Mouse (Mus musculus) cerebellum, adult 2 months (tissue): ENCODE measurements around the gene Eef2. TPM values are rescaled to one million over a fixed set of nuclear protein-coding genes. Genes with fewer than 3 reads are reported as not detected.
A peak's percentile ranks its signal among the peaks of the same experiment; 100 is the strongest.

ENCODE experiments used
- DNase-seq, 2 experiments: peaks; one replicate each; pipeline ENCODE4 v3.0.0; 2021
- H3K27ac ChIP-seq: fragments of 200-500 bp; 2 replicates; pipeline ENCODE4 v1.5.1; 2012; ENCODE audit warnings: low read length, control low read depth, inconsistent platforms; ENCODE audit not compliant: insufficient read depth
- H3K27me3 ChIP-seq: fragments of 200-500 bp; 2 replicates; pipeline ENCODE4 v1.6.1; 2012; ENCODE audit warnings: inconsistent platforms, mild to moderate bottlenecking, low read length, moderate library complexity; ENCODE audit not compliant: control insufficient read depth, insufficient read depth
- H3K4me1 ChIP-seq: fragments of 200-500 bp; 2 replicates; pipeline ENCODE4 v1.6.1; 2011; ENCODE audit warnings: low read length; ENCODE audit not compliant: control insufficient read depth, insufficient read depth
- H3K4me3 ChIP-seq: fragments of 200-500 bp; replicated peaks from 2 replicates; pipeline ENCODE3; 2011; ENCODE audit warnings: mild to moderate bottlenecking, low read depth, low read length, control low read depth; ENCODE audit not compliant: insufficient read depth
- CTCF ChIP-seq: fragments of 200-500 bp; IDR thresholded peaks from 2 replicates; pipeline ENCODE4 v1.5.1; 2011; ENCODE audit warnings: low read depth, mild to moderate bottlenecking, control low read depth, low read length, moderate library complexity, borderline replicate concordance; ENCODE audit not compliant: insufficient read depth
- POLR2A ChIP-seq: fragments of 200-500 bp; IDR thresholded peaks from 2 replicates; pipeline ENCODE4 v1.6.1; 2011; ENCODE audit warnings: low read length, control low read depth, borderline replicate concordance; ENCODE audit not compliant: insufficient read depth
- WGBS: fragments of 180-500 bp; shearing (Covaris S2); methylation state at CpG from one replicate; pipeline ENCODE4 v1.1.7; 2018; 5-methylcytosine and 5-hydroxymethylcytosine counted together
- polyA plus RNA-seq: library from polyadenylated mRNA; depleted of rRNA; stranded (reverse); fragments of >200 nt; gene quantifications from 2 replicates; pipeline ENCODE4 v1.2.3, GENCODE M21; 2012

Gene Eef2
- polyA plus RNA-seq, 1 experiment = 1,163 TPM

GRCm38 (mm10) chr10:81138131-81138782 is 38.2 kb upstream of the Eef2 start:
- Histone ChIP-seq H3K27me3 (no peaks in the 10 kb centered on the region), H3K4me1 (peaks cover 26% of the 10 kb centered on the region), H3K27ac (peak overlapping the region; percentile 78), H3K4me3 (peak overlapping the region; percentile 80)
- WGBS = 2% methylated on average over 24 of the region's 24 CpGs
- TF ChIP-seq POLR2A = 0 out of 2 replicates have a peak, but pooled peaks have one; percentile 24
- TF ChIP-seq CTCF = no peak
- peak; percentile 64 to 68 for DNase-seq

GRCm38 (mm10) chr10:81138821-81139528 is 37.5 kb upstream of the Eef2 start:
- 18% methylated on average over 11 of the region's 11 CpGs for WGBS
- H3K27ac ChIP-seq = peak overlapping the region; percentile 27
- no peaks in the 10 kb centered on the region for H3K27me3 ChIP-seq
- peaks cover 33% of the 10 kb centered on the region for H3K4me1 ChIP-seq
- H3K4me3 ChIP-seq = peak overlapping the region; percentile 80
- no peak for TF ChIP-seq CTCF
- TF ChIP-seq POLR2A = no peak
- DNase-seq = no peak

- TF ChIP-seq POLR2A = no peak
- TF ChIP-seq CTCF = no peak
- 29% methylated on average over 4 of the region's 4 CpGs for WGBS
- no peak for DNase-seq
- H3K4me1 ChIP-seq = peaks cover 37% of the 10 kb centered on the region
- H3K4me3 ChIP-seq = peak overlapping the region; percentile 80
- peak overlapping the region; percentile 27 for H3K27ac ChIP-seq
- H3K27me3 ChIP-seq = no peaks in the 10 kb centered on the region
Observed at GRCm38 (mm10) chr10:81139529-81139846, 36.9 kb upstream of the Eef2 start.

- 2% methylated on average over 8 of the region's 8 CpGs for WGBS
Observed at GRCm38 (mm10) chr10:81140005-81140404, 36.4 kb upstream of the Eef2 start.

GRCm38 (mm10) chr10:81140717-81141454 is 35.5 kb upstream of the Eef2 start:
- DNase-seq = no peak

More at GRCm38 (mm10) chr10:81140005-81140404, 36.4 kb upstream of the Eef2 start:
- H3K4me3 ChIP-seq = peak overlapping the region; percentile 80
- TF ChIP-seq CTCF (no peak), POLR2A (no peak)
- peak; percentile 73 to 75 for DNase-seq
- H3K4me1 ChIP-seq = peaks cover 42% of the 10 kb centered on the region
- H3K27me3 ChIP-seq = no peaks in the 10 kb centered on the region
- peak overlapping the region; percentile 63 for H3K27ac ChIP-seq

GRCm38 (mm10) chr10:81141455-81142210 is 34.8 kb upstream of the Eef2 start:
- TF ChIP-seq CTCF (no peak), POLR2A (no peak)
- no peaks in the 10 kb centered on the region for H3K27me3 ChIP-seq
- peaks cover 51% of the 10 kb centered on the region for H3K4me1 ChIP-seq
- WGBS = 29% methylated on average over 7 of the region's 7 CpGs
- no peak for DNase-seq
- H3K4me3 ChIP-seq = peak overlapping the region; percentile 17
- peak overlapping the region; percentile 68 for H3K27ac ChIP-seq

More at GRCm38 (mm10) chr10:81140717-81141454, 35.5 kb upstream of the Eef2 start:
- Histone ChIP-seq H3K27me3 (no peaks in the 10 kb centered on the region), H3K4me3 (peak overlapping the region; percentile 80), H3K4me1 (peaks cover 50% of the 10 kb centered on the region), H3K27ac (peak overlapping the region; percentile 68)
- TF ChIP-seq CTCF = no peak
- TF ChIP-seq POLR2A = no peak
- 13% methylated on average over 10 of the region's 10 CpGs for WGBS

- Histone ChIP-seq H3K4me1 (peaks cover 54% of the 10 kb centered on the region), H3K27ac (peak overlapping the region; percentile 64), H3K4me3 (no peak overlapping the region), H3K27me3 (no peaks in the 10 kb centered on the region)
- peak; percentile 64 to 70 for DNase-seq
- TF ChIP-seq POLR2A (no peak), CTCF (no peak)
- WGBS = 7% methylated on average over 5 of the region's 5 CpGs
Observed at GRCm38 (mm10) chr10:81142551-81142981, 33.9 kb upstream of the Eef2 start.
